Comparison of ENCODE assay signal across 9 mouse cellular contexts in genomic region chr2:44222176-44222753, GRCm38 (mm10).
DNase-seq lines count a peak whose midpoint lies in the region; TF ChIP-seq lines count a peak whose summit lies in the region.
"Had no signal": no experiment of that assay in that cellular context is flagged by ENCODE, and none has a peak within 500 bp of the region (broad histone marks: within the 10 kb centered on the region; RNA-seq: fewer than 3 reads in every experiment).

No protein-coding gene starts in this region.

- peaks cover 33% of the 10 kb centered on the region for H3K4me1 ChIP-seq in forebrain, embryonic 10.5 days
- H3K4me1 ChIP-seq: intestine, embryonic 15.5 days had no signal

- no peak overlapping the region for H3K4me3 ChIP-seq in layer of hippocampus, adult 2 months
- no peak overlapping the region for H3K4me3 ChIP-seq in forebrain, embryonic 10.5 days
- H3K4me3 ChIP-seq: intestine, embryonic 15.5 days had no signal

- WGBS in forebrain, embryonic 10.5 days: 17% methylated on average over 6 of the region's 6 CpGs

- no peaks in the 10 kb centered on the region for H3K9me3 ChIP-seq in forebrain, embryonic 10.5 days
- H3K9me3 ChIP-seq: intestine, embryonic 15.5 days had no signal

- no peak for TF ChIP-seq CTCF in layer of hippocampus, adult 2 months (conservative IDR thresholded peaks at IDR 0.05)

- H3K27ac ChIP-seq in layer of hippocampus, adult 2 months: peak overlapping the region; percentile 40; the same call in 1 of the 2 replicates
- no peak overlapping the region for H3K27ac ChIP-seq in forebrain, embryonic 10.5 days
- H3K27ac ChIP-seq: intestine, embryonic 15.5 days had no signal

- H3K27me3 ChIP-seq in forebrain, embryonic 10.5 days (ENCODE audit: poor library complexity, severe bottlenecking): peaks cover 16% of the 10 kb centered on the region; the same call in 1 of the 2 replicates
- H3K27me3 ChIP-seq: intestine, embryonic 15.5 days had no signal

- H3K36me3 ChIP-seq in forebrain, embryonic 10.5 days (replicated peaks): no peaks in the 10 kb centered on the region
- H3K36me3 ChIP-seq: intestine, embryonic 15.5 days had no signal

- DNase-seq in layer of hippocampus, adult 2 months (ENCODE audit: low spot score in 2 of 2): no peak
- DNase-seq in layer of hippocampus, postnatal 25 days (ENCODE audit: extremely low spot score in 1 of 2, low spot score in 1 of 2): no peak
- DNase-seq in ZHBTc4 (ENCODE audit: low read depth, low spot score): peak; percentile 70
- peak; percentile 36 for DNase-seq in embryo, embryonic 10 days (ENCODE audit: low spot score)
- DNase-seq in kidney, postnatal 10 days: peak; percentile 12
- no peak for DNase-seq in left cerebral cortex, adult 11 months (ENCODE audit: low spot score)
- no peak for DNase-seq in forebrain, embryonic 10.5 days (ENCODE audit: extremely low spot score, low spot score)
- DNase-seq: cerebellum, adult 18-20 months had no signal

Comparison
In these comparisons a context has a peak if more than half of its experiments do, and no peak if none do; other contexts are left out.
1. DNase-seq: peak in ZHBTc4 (single experiment), embryo, embryonic 10 days (single experiment) and kidney, postnatal 10 days (single experiment); none in layer of hippocampus, adult 2 months (0 of 2), layer of hippocampus, postnatal 25 days (0 of 2), left cerebral cortex, adult 11 months (single experiment) and forebrain, embryonic 10.5 days (single experiment).